Mouse (Mus musculus): ENCODE measurements at regions not wholly inside any gene's neighbourhood (a gene's known extent, or its start where the extent isn't known, plus 50 kb on each side); places are given as distances from the start of the nearest gene placed in this dataset.

- Histone ChIP-seq H3K27ac (no peak overlapping the region), H3K9ac (no peak overlapping the region), H3K9me3 (ENCODE audit: control insufficient read depth, low read length) (no peaks in the 10 kb centered on the region), H3K4me3 (replicated peaks; ENCODE audit: low read length) (no peak overlapping the region), H3K36me3 (replicated peaks; ENCODE audit: control insufficient read depth, insufficient read depth) (no peaks in the 10 kb centered on the region), H3K4me1 (replicated peaks; ENCODE audit: control insufficient read depth, insufficient read depth, low read length) (no peaks in the 10 kb centered on the region), H3K4me2 (replicated peaks) (no peak overlapping the region), H3K27me3 (ENCODE audit: control insufficient read depth, insufficient read depth, low read length) (no peaks in the 10 kb centered on the region)
- ATAC-seq (ENCODE audit: low FRiP score) (no peak), DNase-seq (ENCODE audit: low spot score) (no peak)
- 76% methylated on average over 4 of the region's 4 CpGs for WGBS
Measured at GRCm38 (mm10) chr7:71289702-71290101, 61.6 kb downstream of the Gm10295 start.

GRCm38 (mm10) chr7:71289266-71289665, 62.0 kb downstream of the Gm10295 start:
- Histone ChIP-seq H3K4me3 (replicated peaks; ENCODE audit: low read length) (no peak overlapping the region), H3K9me3 (ENCODE audit: control insufficient read depth, low read length) (no peaks in the 10 kb centered on the region), H3K36me3 (replicated peaks; ENCODE audit: control insufficient read depth, insufficient read depth) (no peaks in the 10 kb centered on the region), H3K4me2 (replicated peaks) (no peak overlapping the region), H3K9ac (no peak overlapping the region), H3K4me1 (replicated peaks; ENCODE audit: control insufficient read depth, insufficient read depth, low read length) (no peaks in the 10 kb centered on the region), H3K27me3 (ENCODE audit: control insufficient read depth, insufficient read depth, low read length) (no peaks in the 10 kb centered on the region), H3K27ac (no peak overlapping the region)
- no peak for DNase-seq (ENCODE audit: low spot score)
- ATAC-seq (ENCODE audit: low FRiP score), result no peak
- WGBS, result 77% methylated on average over 5 of the region's 5 CpGs

- 88% methylated on average over 7 of the region's 7 CpGs for WGBS
Measured at GRCm38 (mm10) chr7:71287441-71287840, 63.8 kb downstream of the Gm10295 start.

GRCm38 (mm10) chr7:71284246-71284645, 67.0 kb downstream of the Gm10295 start:
- no peaks in the 10 kb centered on the region for H3K4me1 ChIP-seq (replicated peaks; ENCODE audit: control insufficient read depth, insufficient read depth, low read length)
- ATAC-seq (ENCODE audit: low FRiP score), result no peak

More at GRCm38 (mm10) chr7:71287441-71287840, 63.8 kb downstream of the Gm10295 start:
- H3K9me3 ChIP-seq (ENCODE audit: control insufficient read depth, low read length), result 0 out of 2 replicates have a peak, but pooled peaks cover 3% of the 10 kb centered on the region
- H3K36me3 ChIP-seq (replicated peaks; ENCODE audit: control insufficient read depth, insufficient read depth), result no peaks in the 10 kb centered on the region
- H3K27me3 ChIP-seq (ENCODE audit: control insufficient read depth, insufficient read depth, low read length), result no peaks in the 10 kb centered on the region
- no peak for DNase-seq (ENCODE audit: low spot score)
- no peak overlapping the region for H3K27ac ChIP-seq
- no peak overlapping the region for H3K9ac ChIP-seq
- no peaks in the 10 kb centered on the region for H3K4me1 ChIP-seq (replicated peaks; ENCODE audit: control insufficient read depth, insufficient read depth, low read length)
- no peak for ATAC-seq (ENCODE audit: low FRiP score)
- no peak overlapping the region for H3K4me3 ChIP-seq (replicated peaks; ENCODE audit: low read length)
- H3K4me2 ChIP-seq (replicated peaks), result no peak overlapping the region

GRCm38 (mm10) chr7:71283419-71283818, 67.9 kb downstream of the Gm10295 start:
- no peak overlapping the region for H3K27ac ChIP-seq
- H3K36me3 ChIP-seq (replicated peaks; ENCODE audit: control insufficient read depth, insufficient read depth), result no peaks in the 10 kb centered on the region
- H3K4me1 ChIP-seq (replicated peaks; ENCODE audit: control insufficient read depth, insufficient read depth, low read length), result no peaks in the 10 kb centered on the region
- H3K27me3 ChIP-seq (ENCODE audit: control insufficient read depth, insufficient read depth, low read length), result no peaks in the 10 kb centered on the region
- no peak for DNase-seq (ENCODE audit: low spot score)
- H3K4me3 ChIP-seq (replicated peaks; ENCODE audit: low read length), result no peak overlapping the region
- ATAC-seq (ENCODE audit: low FRiP score), result no peak
- H3K9ac ChIP-seq, result no peak overlapping the region
- 88% methylated on average over 3 of the region's 3 CpGs for WGBS
- H3K9me3 ChIP-seq (ENCODE audit: control insufficient read depth, low read length), result 0 out of 2 replicates have a peak, but pooled peaks cover 3% of the 10 kb centered on the region
- no peak overlapping the region for H3K4me2 ChIP-seq (replicated peaks)

More at GRCm38 (mm10) chr7:71284246-71284645, 67.0 kb downstream of the Gm10295 start:
- Histone ChIP-seq H3K9ac (no peak overlapping the region), H3K27ac (no peak overlapping the region), H3K27me3 (ENCODE audit: control insufficient read depth, insufficient read depth, low read length) (no peaks in the 10 kb centered on the region), H3K4me3 (replicated peaks; ENCODE audit: low read length) (no peak overlapping the region), H3K9me3 (ENCODE audit: control insufficient read depth, low read length) (0 out of 2 replicates have a peak, but pooled peaks cover 3% of the 10 kb centered on the region), H3K36me3 (replicated peaks; ENCODE audit: control insufficient read depth, insufficient read depth) (no peaks in the 10 kb centered on the region), H3K4me2 (replicated peaks) (no peak overlapping the region)
- DNase-seq (ENCODE audit: low spot score), result no peak

GRCm38 (mm10) chr7:71266101-71266500, 85.2 kb downstream of the Gm10295 start:
- Histone ChIP-seq H3K4me1 (replicated peaks; ENCODE audit: control insufficient read depth, insufficient read depth, low read length) (no peaks in the 10 kb centered on the region), H3K9ac (no peak overlapping the region), H3K4me3 (replicated peaks; ENCODE audit: low read length) (no peak overlapping the region), H3K36me3 (replicated peaks; ENCODE audit: control insufficient read depth, insufficient read depth) (no peaks in the 10 kb centered on the region), H3K27me3 (ENCODE audit: control insufficient read depth, insufficient read depth, low read length) (no peaks in the 10 kb centered on the region), H3K4me2 (replicated peaks) (no peak overlapping the region), H3K27ac (no peak overlapping the region), H3K9me3 (ENCODE audit: control insufficient read depth, low read length) (no peaks in the 10 kb centered on the region)
- DNase-seq (ENCODE audit: low spot score) (no peak), ATAC-seq (ENCODE audit: low FRiP score) (no peak)
- WGBS, result 85% methylated on average over 8 of the region's 8 CpGs

GRCm38 (mm10) chr7:71264115-71264514, 87.2 kb downstream of the Gm10295 start:
- Histone ChIP-seq H3K4me2 (replicated peaks) (no peak overlapping the region), H3K27me3 (ENCODE audit: control insufficient read depth, insufficient read depth, low read length) (no peaks in the 10 kb centered on the region), H3K4me1 (replicated peaks; ENCODE audit: control insufficient read depth, insufficient read depth, low read length) (no peaks in the 10 kb centered on the region), H3K4me3 (replicated peaks; ENCODE audit: low read length) (no peak overlapping the region), H3K27ac (no peak overlapping the region), H3K9ac (no peak overlapping the region), H3K36me3 (replicated peaks; ENCODE audit: control insufficient read depth, insufficient read depth) (no peaks in the 10 kb centered on the region), H3K9me3 (ENCODE audit: control insufficient read depth, low read length) (no peaks in the 10 kb centered on the region)
- no peak for ATAC-seq (ENCODE audit: low FRiP score)
- 79% methylated on average over 1 of the region's 1 CpGs for WGBS
- DNase-seq (ENCODE audit: low spot score), result no peak

GRCm38 (mm10) chr7:71249669-71250068, 101.6 kb downstream of the Gm10295 start:
- no peak overlapping the region for H3K4me2 ChIP-seq (replicated peaks)
- 71% methylated on average over 2 of the region's 2 CpGs for WGBS
- no peaks in the 10 kb centered on the region for H3K9me3 ChIP-seq (ENCODE audit: control insufficient read depth, low read length)
- H3K4me1 ChIP-seq (replicated peaks; ENCODE audit: control insufficient read depth, insufficient read depth, low read length), result no peaks in the 10 kb centered on the region
- H3K27ac ChIP-seq, result no peak overlapping the region
- ATAC-seq (ENCODE audit: low FRiP score), result no peak
- no peak for DNase-seq (ENCODE audit: low spot score)
- H3K27me3 ChIP-seq (ENCODE audit: control insufficient read depth, insufficient read depth, low read length), result no peaks in the 10 kb centered on the region
- no peaks in the 10 kb centered on the region for H3K36me3 ChIP-seq (replicated peaks; ENCODE audit: control insufficient read depth, insufficient read depth)
- H3K4me3 ChIP-seq (replicated peaks; ENCODE audit: low read length), result no peak overlapping the region
- no peak overlapping the region for H3K9ac ChIP-seq

- no peaks in the 10 kb centered on the region for H3K9me3 ChIP-seq (ENCODE audit: control insufficient read depth, low read length)
- no peaks in the 10 kb centered on the region for H3K36me3 ChIP-seq (replicated peaks; ENCODE audit: control insufficient read depth, insufficient read depth)
- DNase-seq (ENCODE audit: low spot score), result no peak
- no peak for ATAC-seq (ENCODE audit: low FRiP score)
- H3K27me3 ChIP-seq (ENCODE audit: control insufficient read depth, insufficient read depth, low read length), result no peaks in the 10 kb centered on the region
- H3K27ac ChIP-seq, result no peak overlapping the region
- WGBS, result 59% methylated on average over 5 of the region's 5 CpGs
- no peak overlapping the region for H3K9ac ChIP-seq
- no peak overlapping the region for H3K4me3 ChIP-seq (replicated peaks; ENCODE audit: low read length)
- no peak overlapping the region for H3K4me2 ChIP-seq (replicated peaks)
- H3K4me1 ChIP-seq (replicated peaks; ENCODE audit: control insufficient read depth, insufficient read depth, low read length), result no peaks in the 10 kb centered on the region
Measured at GRCm38 (mm10) chr7:71249216-71249615, 102.1 kb downstream of the Gm10295 start.

GRCm38 (mm10) chr7:71247922-71248321, 103.4 kb downstream of the Gm10295 start:
- H3K4me3 ChIP-seq (replicated peaks; ENCODE audit: low read length), result no peak overlapping the region
- no peak overlapping the region for H3K4me2 ChIP-seq (replicated peaks)
- ATAC-seq (ENCODE audit: low FRiP score) (no peak), DNase-seq (ENCODE audit: low spot score) (no peak)
- H3K4me1 ChIP-seq (replicated peaks; ENCODE audit: control insufficient read depth, insufficient read depth, low read length), result no peaks in the 10 kb centered on the region
- H3K27me3 ChIP-seq (ENCODE audit: control insufficient read depth, insufficient read depth, low read length), result no peaks in the 10 kb centered on the region
- no peak overlapping the region for H3K27ac ChIP-seq
- 83% methylated on average over 5 of the region's 5 CpGs for WGBS
- no peak overlapping the region for H3K9ac ChIP-seq
- no peaks in the 10 kb centered on the region for H3K36me3 ChIP-seq (replicated peaks; ENCODE audit: control insufficient read depth, insufficient read depth)
- H3K9me3 ChIP-seq (ENCODE audit: control insufficient read depth, low read length), result no peaks in the 10 kb centered on the region

All from hindbrain, embryonic 14.5 days (tissue).